ENCODE assay signal across 8 mouse cellular contexts in genomic region chr7:29783871-29784551, GRCm38 (mm10). TPM values are rescaled to one million over a fixed set of nuclear protein-coding genes. Genes with fewer than 3 reads are reported as not detected.
A peak's percentile ranks its signal among the peaks of the same experiment; 100 is the strongest.
DNase-seq lines count a peak whose midpoint lies in the region; ATAC-seq and TF ChIP-seq lines count a peak whose summit lies in the region.

Gene Zfp30 (plus strand): TSS chr7:29783998.

- no peaks in the 10 kb centered on the region for H3K9me3 ChIP-seq in hindbrain, embryonic 12.5 days (replicated peaks)
- H3K9me3 ChIP-seq in lung, postnatal 0 days (ENCODE audit: low read length) = no peaks in the 10 kb centered on the region

- peak within 1 kb of the TSS; percentile 94 for H3K27ac ChIP-seq in hindbrain, embryonic 12.5 days
- peak within 1 kb of the TSS; percentile 11; the same call in 1 of the 2 replicates for H3K27ac ChIP-seq in lung, postnatal 0 days (ENCODE audit: low read length)

- TF ChIP-seq EP300 in lung, postnatal 0 days (IDR thresholded peaks at IDR 0.05) = no peak

- H3K4me3 ChIP-seq in hindbrain, embryonic 12.5 days = peak within 1 kb of the TSS; percentile 80
- H3K4me3 ChIP-seq in lung, postnatal 0 days (ENCODE audit: low read depth, low read length) = peak within 1 kb of the TSS; percentile 75

- no peaks in the 10 kb centered on the region for H3K27me3 ChIP-seq in hindbrain, embryonic 12.5 days
- no peaks in the 10 kb centered on the region for H3K27me3 ChIP-seq in lung, postnatal 0 days (replicated peaks; ENCODE audit: insufficient read depth, low read length)

- peak; percentile 97 for ATAC-seq in hindbrain, embryonic 12.5 days (ENCODE audit: low FRiP score)
- peak; percentile 98 for ATAC-seq in lung, postnatal 0 days

- WGBS in hindbrain, embryonic 12.5 days = under 1% methylated on average over 45 of the region's 45 CpGs
- WGBS in lung, postnatal 0 days = under 1% methylated on average over 45 of the region's 45 CpGs

- peak within 1 kb of the TSS; percentile 89 for H3K9ac ChIP-seq in hindbrain, embryonic 12.5 days
- peak within 1 kb of the TSS; percentile 73 for H3K9ac ChIP-seq in lung, postnatal 0 days (replicated peaks; ENCODE audit: low read depth)

- H3K36me3 ChIP-seq in hindbrain, embryonic 12.5 days = peaks cover 28% of the 10 kb centered on the region
- peaks cover 5% of the 10 kb centered on the region; the same call in 1 of the 2 replicates for H3K36me3 ChIP-seq in lung, postnatal 0 days (ENCODE audit: insufficient read depth, low read length)

- DNase-seq in Muller cell, postnatal 12 days (ENCODE audit: inconsistent ontology term) = peak; percentile 97
- DNase-seq in cerebellum, adult 8-10 months = peak; percentile 80
- DNase-seq in frontal cortex, postnatal 10 days (ENCODE audit: low spot score in 2 of 2) = peak; percentile 83 to 84
- DNase-seq in layer of hippocampus, postnatal 10 days (ENCODE audit: low spot score in 2 of 2) = peak; percentile 82 to 88
- DNase-seq in lung, postnatal 0 days (ENCODE audit: low spot score) = peak; percentile 92
- DNase-seq in ovary, postnatal 36 days (ENCODE audit: low spot score) = peak; percentile 82
- DNase-seq in thymus, postnatal 14 days = peak; percentile 79

- H3K4me2 ChIP-seq in hindbrain, embryonic 12.5 days (replicated peaks) = peak within 1 kb of the TSS; percentile 72
- peak within 1 kb of the TSS; percentile 91 for H3K4me2 ChIP-seq in lung, postnatal 0 days (replicated peaks; ENCODE audit: low read depth, low read length)

- TF ChIP-seq CTCF in lung, postnatal 0 days (IDR thresholded peaks at IDR 0.05) = no peak

- H3K4me1 ChIP-seq in hindbrain, embryonic 12.5 days = peaks cover 18% of the 10 kb centered on the region
- no peaks in the 10 kb centered on the region; the same call in 1 of the 2 replicates for H3K4me1 ChIP-seq in lung, postnatal 0 days (ENCODE audit: insufficient read depth, low read depth, low read length)

RNA-seq across cellular contexts. Expression of gene Zfp30, which starts in this region (rescaled TPM):
- polyA plus RNA-seq in hindbrain, embryonic 12.5 days (2016; fragmentation: Nextera tagmentation; extraction: Ambion mirVana) = 10.3 and 10.9 TPM in 2 replicates
- 10 to 100 TPM; 11.0 to 11.3 TPM for total RNA-seq in layer of hippocampus, postnatal 10 days (2021)
- polyA plus RNA-seq in lung, postnatal 0 days (2015; fragmentation: Nextera tagmentation; extraction: Ambion mirVana) = 4.0 and 5.0 TPM in 2 replicates

Comparison
In these comparisons a context has a peak if more than half of its experiments do, and no peak if none do; other contexts are left out.
1. Peak in every context shown above with its lines: DNase-seq, ATAC-seq, H3K4me3 ChIP-seq and H3K27ac ChIP-seq.